Mouse (Mus musculus) stomach, embryonic 14.5 days (tissue): ENCODE measurements around the gene Phf11a. TPM values are rescaled to one million over a fixed set of nuclear protein-coding genes. Genes with fewer than 3 reads are reported as not detected.
"Not testable (repeated sequence)": the region's sequence is repeated elsewhere in the genome, so short reads cannot be mapped to it uniquely, and the experiment has no call there.

ENCODE experiments used
- ATAC-seq: fragments of 200-750 bp; cut with Nextera tagmentation; 2 replicates; pipeline ENCODE4 v1.8.0; 2017; ENCODE audit warnings: low read depth, moderate TSS enrichment; ENCODE audit not compliant: insufficient number of reproducible peaks, insufficient read depth, low FRiP score
- H3K27ac ChIP-seq: fragments of 300-500 bp; sonication (generic); 2 replicates; pipeline ENCODE4 v1.5.1; 2014; ENCODE audit warnings: mild to moderate bottlenecking, low read length, moderate library complexity, mixed read lengths
- H3K27me3 ChIP-seq: fragments of 300-500 bp; sonication (generic); 2 replicates; pipeline ENCODE4 v1.6.1; 2014; ENCODE audit warnings: low read length, control low read depth, mixed read lengths; ENCODE audit not compliant: control insufficient read depth, insufficient read depth
- H3K36me3 ChIP-seq: fragments of 300-500 bp; sonication (generic); 2 replicates; pipeline ENCODE4 v1.6.1; 2014; ENCODE audit warnings: mild to moderate bottlenecking, control low read depth, low read length, moderate library complexity, mixed read lengths; ENCODE audit not compliant: control insufficient read depth, insufficient read depth
- H3K4me1 ChIP-seq: fragments of 300-500 bp; sonication (generic); 2 replicates; pipeline ENCODE4 v1.6.1; 2014; ENCODE audit warnings: low read length, control low read depth, mixed read lengths; ENCODE audit not compliant: control insufficient read depth, insufficient read depth
- H3K4me2 ChIP-seq: fragments of 300-500 bp; sonication (generic); replicated peaks from 2 replicates; pipeline ENCODE4 v1.6.1; 2014; ENCODE audit warnings: low read depth, low read length, control low read depth
- H3K4me3 ChIP-seq: fragments of 300-500 bp; sonication (generic); 2 replicates; pipeline ENCODE4 v1.5.1; 2014; ENCODE audit warnings: low read depth, low read length, control low read depth
- H3K9ac ChIP-seq: fragments of 300-500 bp; sonication (generic); replicated peaks from 2 replicates; pipeline ENCODE4 v1.6.1; 2014; ENCODE audit warnings: low read depth, mild to moderate bottlenecking, control low read depth, low read length, moderate library complexity, mixed read lengths
- H3K9me3 ChIP-seq: fragments of 300-500 bp; sonication (generic); 2 replicates; pipeline ENCODE4 v1.6.1; 2016; ENCODE audit warnings: low read depth, low read length, control low read depth; ENCODE audit not compliant: control insufficient read depth
- WGBS: fragments of 180-500 bp; shearing (Covaris S2); extraction: QIAGEN DNeasy Blood & Tissue Kit; methylation state at CpG from one replicate; pipeline ENCODE4 v1.1.7; 2014; 5-methylcytosine and 5-hydroxymethylcytosine counted together
- polyA plus RNA-seq: library from polyadenylated mRNA; unstranded; fragments of >200 nt; fragmentation: Nextera tagmentation; extraction: Ambion mirVana; gene quantifications from 2 replicates; pipeline ENCODE4 v1.2.1, GENCODE M21; 2014

Phf11a gene
- polyA plus RNA-seq, 1 experiment from 2014 or later = 0.26 TPM

- WGBS = 54% methylated on average over 3 of the region's 3 CpGs
These were observed 37.3 kb downstream of the Phf11a start, which contains the start of gene Gm6904 for GRCm38 (mm10) chr14:59260056-59260455. Gene Gm6904 (minus strand): TSS chr14:59260216.

DNA sequence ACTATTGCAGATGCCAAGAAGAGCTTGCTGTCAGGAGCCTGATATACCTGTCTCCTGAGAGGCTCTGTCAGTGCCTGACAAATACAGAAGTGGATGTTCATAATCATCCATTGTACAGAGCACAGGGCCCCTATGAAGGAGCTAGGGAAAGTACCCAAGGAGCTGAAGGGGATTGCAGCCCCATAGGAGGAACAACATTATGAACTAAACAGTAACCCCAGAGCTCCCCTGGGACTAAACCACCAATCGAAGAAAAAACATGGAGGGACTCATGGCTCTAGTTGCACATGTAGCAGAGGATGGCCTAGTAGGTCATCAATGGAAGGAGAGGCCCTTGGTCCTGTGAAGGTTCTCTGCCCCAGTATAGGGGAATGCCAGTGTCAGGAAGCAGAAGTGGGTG lies 41.5 kb downstream of the Phf11a start:
- not testable (repeated sequence) for H3K4me1 ChIP-seq, H3K4me3 ChIP-seq, ATAC-seq, H3K36me3 ChIP-seq, H3K27ac ChIP-seq, H3K4me2 ChIP-seq, H3K9ac ChIP-seq, H3K27me3 ChIP-seq, H3K9me3 ChIP-seq
- 84% methylated on average over 1 of the region's 1 CpGs for WGBS

More at GRCm38 (mm10) chr14:59260056-59260455, 37.3 kb downstream of the Phf11a start, which contains the start of gene Gm6904:
- Histone ChIP-seq H3K9ac (no peak within 1 kb of the TSS), H3K4me2 (no peak within 1 kb of the TSS), H3K9me3 (no peaks in the 10 kb centered on the region), H3K36me3 (no peaks in the 10 kb centered on the region), H3K27me3 (no peaks in the 10 kb centered on the region), H3K27ac (no peak within 1 kb of the TSS), H3K4me1 (no peaks in the 10 kb centered on the region), H3K4me3 (no peak within 1 kb of the TSS)
- ATAC-seq = no peak

- 47% methylated on average over 5 of the region's 5 CpGs for WGBS
- not testable (repeated sequence) for H3K9me3 ChIP-seq, H3K4me1 ChIP-seq, H3K4me2 ChIP-seq, H3K4me3 ChIP-seq, H3K27ac ChIP-seq, H3K9ac ChIP-seq, H3K36me3 ChIP-seq, H3K27me3 ChIP-seq, ATAC-seq
These were observed 47.0 kb downstream of the Phf11a start for GRCm38 (mm10) chr14:59250350-59250749.

- Histone ChIP-seq H3K27ac (no peak overlapping the region), H3K36me3 (peaks cover 68% of the 10 kb centered on the region), H3K4me3 (no peak overlapping the region), H3K4me1 (no peaks in the 10 kb centered on the region), H3K9me3 (no peaks in the 10 kb centered on the region), H3K4me2 (no peak overlapping the region), H3K9ac (no peak overlapping the region), H3K27me3 (no peaks in the 10 kb centered on the region)
- no peak for ATAC-seq
- WGBS = 88% methylated on average over 9 of the region's 9 CpGs
These were observed 63.7 kb downstream of the Phf11a start for GRCm38 (mm10) chr14:59233635-59234034.

- Histone ChIP-seq H3K4me1 (no peaks in the 10 kb centered on the region), H3K9me3 (no peaks in the 10 kb centered on the region), H3K27me3 (no peaks in the 10 kb centered on the region), H3K27ac (no peak overlapping the region), H3K4me2 (no peak overlapping the region), H3K4me3 (no peak overlapping the region), H3K9ac (no peak overlapping the region), H3K36me3 (peaks cover 71% of the 10 kb centered on the region)
- WGBS = 61% methylated on average over 5 of the region's 5 CpGs
- ATAC-seq = no peak
These were observed 65.3 kb downstream of the Phf11a start for GRCm38 (mm10) chr14:59232003-59232402.

DNA sequence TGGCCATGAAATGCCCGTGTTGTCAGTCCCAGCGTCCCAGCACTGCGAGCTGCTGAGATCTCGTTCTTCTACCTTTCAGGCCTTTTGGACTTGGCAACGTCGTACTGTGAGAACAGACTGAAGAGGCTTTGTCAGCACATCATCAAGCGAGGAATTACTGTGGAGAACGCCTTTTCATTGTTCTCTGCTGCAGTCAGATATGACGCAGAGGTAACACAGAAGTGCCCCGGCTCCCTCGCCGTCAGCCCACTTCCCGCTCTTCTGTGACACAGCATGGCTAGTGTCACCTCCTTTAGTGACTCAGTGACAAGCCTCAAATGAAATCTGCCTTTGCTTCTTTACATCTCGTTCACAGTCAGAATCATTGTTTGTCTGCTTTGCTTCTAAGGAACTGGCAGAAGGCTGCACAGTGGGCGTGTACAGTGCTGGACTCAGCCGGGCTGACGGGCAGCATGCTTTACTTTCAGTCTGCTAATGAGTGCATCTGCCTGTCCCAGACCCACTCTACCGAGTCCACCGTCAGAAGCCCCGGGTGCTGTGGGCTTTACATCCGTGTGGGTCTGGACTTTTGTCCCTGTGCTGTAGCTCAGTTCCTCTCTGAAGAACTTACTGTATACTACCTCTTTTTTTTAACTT lies 66.9 kb downstream of the Phf11a start:
- no peaks in the 10 kb centered on the region for H3K27me3 ChIP-seq
- WGBS = 92% methylated on average over 21 of the region's 21 CpGs
- H3K4me1 ChIP-seq = no peaks in the 10 kb centered on the region
- H3K9ac ChIP-seq = no peak overlapping the region
- no peak overlapping the region for H3K4me2 ChIP-seq
- H3K36me3 ChIP-seq = peaks cover 69% of the 10 kb centered on the region
- ATAC-seq = no peak
- H3K9me3 ChIP-seq = no peaks in the 10 kb centered on the region
- H3K4me3 ChIP-seq = no peak overlapping the region
- no peak overlapping the region for H3K27ac ChIP-seq

DNA sequence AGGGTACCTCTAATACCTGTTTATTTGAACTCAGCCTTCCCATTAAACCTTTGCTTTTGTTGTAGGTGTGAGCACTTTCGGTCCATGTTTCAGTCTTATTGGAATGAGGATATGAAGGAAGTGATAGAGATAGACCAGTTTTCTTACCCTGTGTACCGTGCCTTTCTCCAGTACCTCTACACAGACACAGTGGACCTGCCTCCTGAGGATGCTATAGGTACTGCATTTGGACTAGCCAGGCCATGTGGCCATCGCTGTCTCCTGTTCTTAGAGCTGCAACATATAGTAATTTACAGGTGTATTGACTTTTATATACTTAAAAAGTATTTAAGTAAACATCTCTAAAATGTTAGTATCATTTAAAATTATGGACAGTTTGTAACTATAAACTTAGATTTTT lies 67.5 kb downstream of the Phf11a start:
- H3K4me2 ChIP-seq = no peak overlapping the region
- peaks cover 66% of the 10 kb centered on the region for H3K36me3 ChIP-seq
- H3K9me3 ChIP-seq = no peaks in the 10 kb centered on the region
- no peaks in the 10 kb centered on the region for H3K27me3 ChIP-seq
- ATAC-seq = no peak
- H3K9ac ChIP-seq = no peak overlapping the region
- H3K4me1 ChIP-seq = no peaks in the 10 kb centered on the region
- H3K4me3 ChIP-seq = no peak overlapping the region
- no peak overlapping the region for H3K27ac ChIP-seq
- 92% methylated on average over 3 of the region's 3 CpGs for WGBS
